Mouse (Mus musculus) embryonic facial prominence, embryonic 13.5 days (tissue): ENCODE data around the gene Gemin2. TPM values are rescaled to one million over a fixed set of nuclear protein-coding genes. Genes with fewer than 3 reads are reported as not detected.
A peak's percentile ranks its signal among the peaks of the same experiment; 100 is the strongest.
"Not testable (repeated sequence)": the region's sequence is repeated elsewhere in the genome, so short reads cannot be mapped to it uniquely, and the experiment has no call there.

Experiments used
- ATAC-seq: fragments of 200-750 bp; cut with Nextera tagmentation; 2 replicates; pipeline ENCODE4 v1.8.0; 2017; ENCODE audit warnings: low read depth; ENCODE audit not compliant: insufficient number of reproducible peaks, insufficient read depth, low FRiP score, low TSS enrichment
- H3K27ac ChIP-seq: fragments of 300-500 bp; sonication (generic); 2 replicates; pipeline ENCODE4 v1.5.1; 2015; ENCODE audit warnings: moderate library complexity, mild to moderate bottlenecking, inconsistent platforms
- H3K27me3 ChIP-seq: fragments of 300-500 bp; sonication (generic); 2 replicates; pipeline ENCODE4 v1.6.1; 2015; ENCODE audit warnings: mild to moderate bottlenecking, inconsistent platforms
- H3K36me3 ChIP-seq: fragments of 300-500 bp; sonication (generic); 2 replicates; pipeline ENCODE4 v1.6.1; 2015; ENCODE audit warnings: mild to moderate bottlenecking, inconsistent platforms
- H3K4me1 ChIP-seq: fragments of 300-500 bp; sonication (generic); 2 replicates; pipeline ENCODE4 v1.6.1; 2015; ENCODE audit warnings: inconsistent platforms
- H3K4me2 ChIP-seq: fragments of 300-500 bp; sonication (generic); 2 replicates; pipeline ENCODE4 v1.6.1; 2015; ENCODE audit warnings: moderate library complexity, mild to moderate bottlenecking, inconsistent platforms
- H3K4me3 ChIP-seq: fragments of 300-500 bp; sonication (generic); 2 replicates; pipeline ENCODE4 v1.5.1; 2015; ENCODE audit warnings: mild to moderate bottlenecking, inconsistent platforms
- H3K9ac ChIP-seq: fragments of 300-500 bp; sonication (generic); 2 replicates; pipeline ENCODE4 v1.6.1; 2015; ENCODE audit warnings: mild to moderate bottlenecking, inconsistent platforms
- H3K9me3 ChIP-seq: fragments of 300-500 bp; sonication (generic); 2 replicates; pipeline ENCODE4 v1.6.1; 2016; ENCODE audit warnings: inconsistent platforms
- WGBS: fragments of 180-500 bp; shearing (Covaris S2); methylation state at CpG from one replicate; pipeline ENCODE4 v1.1.7; 2015; ENCODE audit warnings: mixed read lengths; 5-methylcytosine and 5-hydroxymethylcytosine counted together
- polyA plus RNA-seq: library from polyadenylated mRNA; unstranded; fragments of >200 nt; fragmentation: Nextera tagmentation; extraction: Ambion mirVana; gene quantifications from 2 replicates; pipeline ENCODE4 v1.2.1, GENCODE M21; 2015

Gene Gemin2
- 32.3 and 38.3 TPM in 2 replicates for polyA plus RNA-seq

DNA sequence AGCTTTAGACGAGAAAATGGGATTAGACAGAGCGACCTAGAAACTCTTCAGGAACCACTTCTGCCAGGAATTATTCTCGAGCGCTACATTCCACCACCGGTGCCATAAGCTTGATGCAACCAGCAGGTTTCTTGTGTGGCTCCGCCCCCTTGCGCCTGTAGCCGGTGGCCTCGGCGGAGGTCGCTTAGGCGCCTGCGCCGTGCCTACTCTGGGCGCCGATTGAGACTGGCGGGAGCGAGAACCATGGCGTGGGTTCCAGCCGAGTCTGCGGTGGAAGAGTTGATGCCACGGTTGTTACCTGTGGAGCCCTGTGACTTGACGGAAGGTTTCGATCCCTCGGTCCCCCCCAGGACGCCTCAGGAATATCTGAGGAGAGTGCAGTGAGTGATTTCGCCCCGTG, at the start of gene Gemin2:
Gene Gemin2, plus strand, starts transcription at position 160 of the 400 bp plus-strand sequence.
- ATAC-seq = peak; percentile 79
- H3K27me3 ChIP-seq = no peaks in the 10 kb centered on the region
- WGBS = under 1% methylated on average over 28 of the region's 28 CpGs
- H3K36me3 ChIP-seq = peaks cover 9% of the 10 kb centered on the region
- peak within 1 kb of the TSS; percentile 88 for H3K27ac ChIP-seq
- H3K4me3 ChIP-seq = peak within 1 kb of the TSS; percentile 84
- peak within 1 kb of the TSS; percentile 79 for H3K9ac ChIP-seq
- peaks cover 20% of the 10 kb centered on the region for H3K4me1 ChIP-seq
- peak within 1 kb of the TSS; percentile 76 for H3K4me2 ChIP-seq
- H3K9me3 ChIP-seq = no peaks in the 10 kb centered on the region

DNA sequence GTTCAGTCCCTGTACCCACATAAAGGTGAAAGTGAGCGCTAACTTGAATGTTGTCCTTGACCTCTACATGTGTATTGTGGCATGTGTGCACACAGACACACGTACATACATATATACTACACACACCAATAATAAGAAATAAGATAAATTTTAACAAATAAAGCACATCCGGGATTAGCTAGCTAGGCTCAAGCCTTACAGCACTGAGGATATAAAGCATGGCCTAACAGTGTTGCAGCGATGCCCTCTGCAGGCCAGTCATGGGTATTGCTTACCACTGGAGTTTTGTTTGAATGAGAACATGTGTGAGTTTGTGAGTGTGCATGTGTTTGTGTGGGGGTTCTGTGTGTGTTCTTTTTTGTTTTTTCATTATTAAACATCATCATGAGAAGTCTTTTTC, 48.6 kb upstream of the Gemin2 start:
- 76% methylated on average over 4 of the region's 4 CpGs for WGBS
- Histone ChIP-seq H3K36me3 (peaks cover 74% of the 10 kb centered on the region), H3K4me2 (no peak overlapping the region), H3K9me3 (no peaks in the 10 kb centered on the region), H3K9ac (no peak overlapping the region), H3K4me1 (no peaks in the 10 kb centered on the region), H3K27ac (no peak overlapping the region), H3K27me3 (no peaks in the 10 kb centered on the region), H3K4me3 (no peak overlapping the region)
- ATAC-seq = no peak

DNA sequence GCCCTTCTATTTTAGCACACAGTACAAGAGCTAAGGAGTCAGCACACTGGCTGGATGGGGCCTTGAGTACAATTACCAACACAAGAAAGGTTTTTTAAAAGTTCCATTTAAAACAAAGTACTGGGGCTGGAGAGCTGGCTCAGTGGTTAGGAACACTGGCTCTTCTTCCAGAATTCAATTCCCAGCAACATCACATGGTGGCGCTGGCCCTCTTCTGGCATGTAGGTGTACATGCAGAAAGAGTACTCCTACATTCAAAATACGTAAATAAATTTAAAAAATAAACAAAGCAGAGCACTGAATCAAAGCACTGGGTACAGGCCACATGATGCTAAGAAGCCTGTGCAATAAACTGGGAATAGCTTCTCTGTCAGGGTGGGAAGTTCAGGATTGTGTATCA, 36.2 kb upstream of the Gemin2 start:
- Histone ChIP-seq H3K4me1 (no peaks in the 10 kb centered on the region), H3K9me3 (no peaks in the 10 kb centered on the region), H3K9ac (no peak overlapping the region), H3K27me3 (no peaks in the 10 kb centered on the region), H3K4me3 (no peak overlapping the region), H3K27ac (no peak overlapping the region), H3K4me2 (no peak overlapping the region), H3K36me3 (peaks cover 78% of the 10 kb centered on the region)
- ATAC-seq = no peak
- WGBS = 80% methylated on average over 2 of the region's 2 CpGs

DNA sequence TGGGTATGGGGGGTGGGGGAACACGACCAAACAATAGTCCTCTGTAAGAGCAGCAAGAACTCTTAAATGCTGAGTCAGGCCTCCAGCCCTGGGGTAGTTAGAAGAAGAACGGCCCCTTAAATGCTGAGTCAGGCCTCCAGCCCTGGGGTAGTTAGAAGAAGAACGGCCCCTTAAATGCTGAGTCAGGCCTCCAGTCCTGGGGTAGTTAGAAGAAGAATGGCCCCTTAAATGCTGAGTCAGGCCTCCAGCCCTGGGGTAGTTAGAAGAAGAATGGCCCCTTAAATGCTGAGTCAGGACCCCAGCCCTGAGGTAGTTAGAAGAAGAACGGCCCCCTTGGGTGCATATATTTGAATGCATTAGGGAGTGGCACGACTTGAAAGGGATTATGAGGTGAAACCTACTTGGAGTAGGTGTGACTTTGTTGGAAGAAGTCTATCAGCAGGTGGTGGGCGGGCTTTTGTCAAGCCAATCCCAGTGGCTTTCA, 32.0 kb upstream of the Gemin2 start:
- 74% methylated on average over 6 of the region's 6 CpGs for WGBS
- H3K4me2 ChIP-seq, H3K4me3 ChIP-seq, H3K9me3 ChIP-seq, H3K27me3 ChIP-seq, H3K4me1 ChIP-seq, ATAC-seq, H3K27ac ChIP-seq, H3K9ac ChIP-seq: not testable (repeated sequence)
- H3K36me3 ChIP-seq = peaks cover 87% of the 10 kb centered on the region

DNA sequence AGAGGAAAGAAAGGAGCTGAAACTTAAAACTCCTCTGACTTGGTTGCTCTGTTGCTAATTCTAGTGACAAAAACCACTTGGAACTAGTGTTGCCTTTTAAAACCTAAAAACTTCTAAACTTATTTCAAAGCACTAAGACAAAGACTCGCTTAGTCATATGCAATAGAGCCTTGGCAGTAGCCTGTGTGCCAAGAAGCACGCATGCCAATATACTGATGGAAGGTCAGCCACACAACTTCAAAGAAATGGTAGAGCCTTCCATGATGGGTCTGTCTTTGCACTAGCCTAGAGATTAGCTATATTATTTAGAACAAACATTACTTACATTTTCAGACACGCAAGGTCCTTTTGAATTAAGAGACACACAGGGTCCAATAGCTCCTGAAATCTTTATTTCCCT, 27.4 kb upstream of the Gemin2 start:
- Histone ChIP-seq H3K9ac (no peak overlapping the region), H3K4me2 (no peak overlapping the region), H3K9me3 (no peaks in the 10 kb centered on the region), H3K4me3 (no peak overlapping the region), H3K27me3 (no peaks in the 10 kb centered on the region), H3K4me1 (no peaks in the 10 kb centered on the region), H3K36me3 (peaks cover 90% of the 10 kb centered on the region), H3K27ac (no peak overlapping the region)
- no peak for ATAC-seq
- 97% methylated on average over 3 of the region's 3 CpGs for WGBS

DNA sequence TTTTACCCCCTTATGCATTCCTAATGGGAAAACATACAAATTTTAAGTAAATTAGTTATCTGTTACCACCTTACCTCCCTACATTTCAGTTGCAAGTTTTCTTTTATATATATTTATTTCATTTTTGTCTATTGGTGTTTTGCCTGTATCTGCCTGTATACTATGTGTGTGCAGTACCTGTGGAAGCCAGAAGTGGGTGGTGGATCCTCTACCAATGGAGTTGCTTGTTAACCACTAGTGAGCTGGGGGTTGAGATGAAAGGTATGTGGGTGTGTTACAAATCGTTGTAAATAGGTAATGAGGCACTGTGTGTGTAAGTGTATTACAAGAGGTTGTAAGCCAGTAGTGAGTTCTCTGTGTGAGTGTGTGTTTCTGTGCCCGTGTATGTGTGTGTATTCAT, 2.7 kb upstream of the Gemin2 start:
- peaks cover 17% of the 10 kb centered on the region for H3K36me3 ChIP-seq
- H3K9me3 ChIP-seq = no peaks in the 10 kb centered on the region
- H3K4me3 ChIP-seq = peak overlapping the region; percentile 84
- H3K27me3 ChIP-seq = no peaks in the 10 kb centered on the region
- H3K4me2 ChIP-seq = peak overlapping the region; percentile 76
- peak overlapping the region; percentile 93; the same call in 1 of the 2 replicates for H3K9ac ChIP-seq
- WGBS = 71% methylated on average over 2 of the region's 2 CpGs
- ATAC-seq = no peak
- H3K4me1 ChIP-seq = peaks cover 27% of the 10 kb centered on the region
- no peak overlapping the region for H3K27ac ChIP-seq

DNA sequence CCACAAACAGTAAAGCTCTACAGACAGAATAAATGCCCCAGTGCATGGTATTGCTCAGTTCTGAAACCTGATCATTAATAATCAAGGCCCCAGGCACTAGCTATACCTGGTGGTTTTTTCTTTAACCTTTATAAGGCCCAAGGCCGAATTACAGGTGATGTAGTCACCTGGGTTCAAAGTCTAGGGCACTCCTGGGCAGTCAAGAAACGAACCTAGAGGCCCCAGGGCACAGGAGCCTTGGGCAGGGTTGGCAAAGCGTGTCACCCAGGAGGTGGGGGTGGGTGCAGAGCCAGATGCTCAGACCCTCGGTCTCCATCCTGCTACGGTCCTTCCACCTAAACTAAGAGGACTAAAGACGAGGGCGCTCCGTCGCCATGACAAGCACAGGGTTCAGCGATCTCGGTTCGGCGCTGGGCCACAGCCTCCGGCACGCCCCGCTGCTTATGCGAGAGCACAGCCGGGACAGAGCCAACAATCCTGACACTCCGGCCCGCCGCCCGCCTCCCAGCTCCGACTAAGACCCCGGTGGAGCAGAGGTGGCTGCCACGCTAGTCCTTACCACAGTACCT, 1.8 kb upstream of the Gemin2 start:
- WGBS = 1% methylated on average over 25 of the region's 25 CpGs
- Histone ChIP-seq H3K9ac (peak overlapping the region; percentile 93), H3K27ac (peak overlapping the region; percentile 94), H3K27me3 (no peaks in the 10 kb centered on the region), H3K4me1 (peaks cover 27% of the 10 kb centered on the region), H3K36me3 (peaks cover 8% of the 10 kb centered on the region), H3K9me3 (no peaks in the 10 kb centered on the region), H3K4me3 (peak overlapping the region; percentile 84), H3K4me2 (peak overlapping the region; percentile 76)
- no peak for ATAC-seq

DNA sequence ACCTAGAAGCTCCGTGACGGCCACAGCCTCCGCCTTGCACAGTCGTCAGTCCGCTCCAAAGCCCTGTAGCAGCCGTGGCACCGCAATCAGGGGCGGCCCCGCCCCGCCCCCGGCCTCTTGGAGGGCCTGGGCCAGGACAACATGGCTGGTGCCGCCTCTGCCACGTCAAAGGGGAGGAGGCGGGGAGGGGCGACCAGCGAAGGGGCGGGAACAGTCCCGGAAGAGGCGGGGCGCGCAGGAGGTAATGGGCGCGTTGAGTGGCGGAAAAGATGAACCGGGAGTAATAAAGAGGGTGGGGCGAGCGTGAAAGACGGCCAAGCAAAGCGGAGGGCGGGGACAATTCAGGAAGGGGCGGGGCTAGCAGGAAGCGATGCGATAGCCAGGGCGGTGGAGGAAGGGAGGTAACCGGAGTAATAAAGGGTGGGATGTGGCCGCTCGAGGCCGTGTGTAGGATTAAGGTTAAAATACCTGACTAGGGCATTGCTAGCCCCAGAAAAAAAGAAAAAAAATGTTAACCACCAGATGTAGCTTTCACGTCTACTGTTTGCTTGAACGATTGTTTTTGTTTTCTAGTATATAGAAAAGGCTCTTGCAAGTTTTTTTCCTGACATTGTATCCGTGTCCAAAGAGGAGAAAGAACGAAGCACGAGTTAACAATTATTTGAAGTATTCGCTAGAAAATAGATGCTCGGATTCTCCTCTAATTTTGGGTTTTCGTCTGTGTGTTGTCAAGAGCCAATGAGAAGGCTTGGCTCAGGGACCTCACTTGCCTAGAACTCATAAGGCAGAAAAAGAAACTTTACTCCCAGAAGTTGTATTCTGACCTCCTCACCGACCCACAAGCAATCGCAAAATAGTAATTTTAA, 1.1 kb upstream of the Gemin2 start, which contains the start of gene Sec23a:
Gene Sec23a, minus strand, starts transcription at position 174 of the 866 bp plus-strand sequence.
- Histone ChIP-seq H3K27me3 (no peaks in the 10 kb centered on the region), H3K36me3 (peaks cover 2% of the 10 kb centered on the region), H3K4me1 (peaks cover 27% of the 10 kb centered on the region), H3K9me3 (no peaks in the 10 kb centered on the region), H3K27ac (peak within 1 kb of the TSS; percentile 94), H3K4me3 (peak within 1 kb of the TSS; percentile 84), H3K4me2 (peak within 1 kb of the TSS; percentile 76), H3K9ac (peak within 1 kb of the TSS; percentile 93)
- peak; percentile 97 for ATAC-seq
- under 1% methylated on average over 48 of the region's 48 CpGs for WGBS

DNA sequence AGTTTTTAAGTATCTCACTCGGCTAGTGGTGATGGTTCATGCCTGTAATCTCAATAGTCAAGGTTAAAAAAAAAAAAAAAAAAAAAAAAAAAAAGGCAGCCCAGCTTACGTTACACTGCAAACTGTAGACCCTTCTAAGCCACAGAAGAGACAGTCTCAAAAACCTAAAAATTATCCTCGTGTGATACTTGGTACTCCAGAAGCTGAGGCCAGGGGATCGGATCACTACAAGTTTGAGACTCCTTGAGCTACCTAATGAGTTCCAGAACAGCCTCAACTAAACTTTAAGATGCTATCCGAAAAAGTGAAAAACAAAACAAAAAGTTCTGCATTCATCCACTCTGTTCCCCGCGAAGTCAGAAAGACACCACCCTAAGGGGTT, 492 bp upstream of the Gemin2 start:
- no peaks in the 10 kb centered on the region for H3K9me3 ChIP-seq
- peak overlapping the region; percentile 88 for H3K27ac ChIP-seq
- H3K9ac ChIP-seq = peak overlapping the region; percentile 79
- ATAC-seq = no peak
- 2% methylated on average over 7 of the region's 7 CpGs for WGBS
- H3K4me3 ChIP-seq = peak overlapping the region; percentile 84
- H3K36me3 ChIP-seq = peaks cover 5% of the 10 kb centered on the region; the same call in 1 of the 2 replicates
- no peaks in the 10 kb centered on the region for H3K27me3 ChIP-seq
- H3K4me2 ChIP-seq = peak overlapping the region; percentile 76
- H3K4me1 ChIP-seq = peaks cover 26% of the 10 kb centered on the region

DNA sequence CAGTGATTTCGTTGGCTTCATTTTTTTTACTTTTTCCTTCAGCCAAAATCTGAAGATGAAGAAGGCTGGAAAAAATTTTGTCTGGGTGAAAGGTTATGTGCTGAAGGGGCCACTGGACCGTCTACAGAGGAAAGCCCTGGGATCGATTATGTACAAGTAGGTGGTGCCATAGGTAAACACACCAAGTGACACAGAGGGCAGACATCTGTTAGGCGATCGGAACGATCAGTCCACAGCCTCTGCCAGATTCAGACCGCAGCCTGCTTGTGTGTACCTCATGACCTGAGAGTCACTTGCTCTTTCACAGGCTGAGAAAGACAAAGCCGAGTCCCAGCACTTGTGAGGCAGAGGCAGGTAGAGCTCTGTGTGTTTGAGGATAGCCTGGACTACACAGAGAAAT, 4.8 kb downstream of the Gemin2 start:
- Histone ChIP-seq H3K9me3 (no peaks in the 10 kb centered on the region), H3K9ac (no peak overlapping the region), H3K36me3 (peaks cover 48% of the 10 kb centered on the region), H3K4me3 (no peak overlapping the region), H3K27me3 (no peaks in the 10 kb centered on the region), H3K4me2 (no peak overlapping the region), H3K27ac (no peak overlapping the region), H3K4me1 (no peaks in the 10 kb centered on the region)
- ATAC-seq = no peak
- 59% methylated on average over 8 of the region's 8 CpGs for WGBS

DNA sequence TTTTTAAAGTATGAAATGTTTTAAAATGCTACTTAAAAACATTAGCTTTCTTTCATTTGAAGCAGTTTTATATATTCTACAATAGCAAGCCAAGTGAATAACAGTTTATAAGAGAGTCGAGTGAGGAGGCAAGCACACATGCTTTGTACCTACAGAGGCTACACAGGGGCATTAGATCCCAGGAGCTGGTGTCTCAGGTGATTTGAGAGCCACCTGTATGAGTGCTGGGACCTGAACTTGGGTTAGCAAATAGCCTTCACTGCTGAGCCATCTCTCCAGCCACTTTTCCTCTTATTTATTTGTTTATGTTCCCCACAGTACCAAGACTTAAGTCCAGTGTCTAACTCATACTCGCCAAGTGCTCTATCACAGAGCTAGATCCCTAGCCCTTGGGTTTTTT, 6.7 kb downstream of the Gemin2 start:
- Histone ChIP-seq H3K9ac (no peak overlapping the region), H3K4me2 (no peak overlapping the region), H3K36me3 (peaks cover 62% of the 10 kb centered on the region), H3K9me3 (no peaks in the 10 kb centered on the region), H3K4me3 (no peak overlapping the region), H3K4me1 (no peaks in the 10 kb centered on the region), H3K27me3 (no peaks in the 10 kb centered on the region), H3K27ac (no peak overlapping the region)
- WGBS = 83% methylated on average over 2 of the region's 2 CpGs
- no peak for ATAC-seq

DNA sequence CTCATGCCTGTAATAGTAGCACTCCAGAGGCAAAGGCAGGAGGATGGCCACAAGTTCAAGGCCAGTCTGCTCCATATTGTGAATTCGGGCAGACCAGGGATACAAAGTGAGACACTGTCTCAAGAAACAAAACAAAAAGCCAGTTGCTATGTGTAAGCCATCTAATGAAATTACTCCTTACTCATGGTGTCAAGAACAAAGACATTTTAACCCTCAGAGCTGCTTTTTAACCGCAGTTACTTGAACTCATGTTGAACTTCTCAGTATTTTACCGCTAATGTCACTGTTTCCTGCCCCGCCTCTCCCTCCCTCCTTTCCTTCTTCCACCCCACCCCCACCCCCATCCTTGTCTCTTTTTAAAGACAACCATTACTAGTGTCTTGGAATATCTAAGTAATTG, 8.1 kb downstream of the Gemin2 start:
- ATAC-seq = no peak
- Histone ChIP-seq H3K27ac (no peak overlapping the region), H3K9me3 (no peaks in the 10 kb centered on the region), H3K9ac (no peak overlapping the region), H3K4me3 (no peak overlapping the region), H3K36me3 (peaks cover 75% of the 10 kb centered on the region), H3K27me3 (no peaks in the 10 kb centered on the region), H3K4me1 (no peaks in the 10 kb centered on the region), H3K4me2 (no peak overlapping the region)
- WGBS = 87% methylated on average over 4 of the region's 4 CpGs
